In genomic region chr9:115545792-115546191, GRCm38 (mm10) we compare ENCODE assay signal across 9 mouse cellular contexts.
"Had no signal": no experiment of that assay in that cellular context is flagged by ENCODE, and none has a peak within 500 bp of the region (broad histone marks: within the 10 kb centered on the region; RNA-seq: fewer than 3 reads in every experiment).

No protein-coding gene starts in this region.

- H3K4me3 ChIP-seq: limb, embryonic 15.5 days; liver, embryonic 12.5 days; lung, embryonic 15.5 days; midbrain, embryonic 13.5 days had no signal

- DNase-seq: kidney, postnatal 14 days; layer of hippocampus, postnatal 36 days; right cerebral cortex, postnatal 14 days; thymus, postnatal 14 days had no signal

- H3K27ac ChIP-seq: limb, embryonic 15.5 days; liver, embryonic 12.5 days; lung, embryonic 15.5 days; midbrain, embryonic 13.5 days; stomach, postnatal 0 days had no signal
